Mouse (Mus musculus) cerebellum, adult 9-10 months (tissue): Measurements from ENCODE around the gene Cpa1.

Source experiments
- DNase-seq: peaks from one replicate; pipeline ENCODE4 v3.0.0; 2022

Gene Cpa1

DNA sequence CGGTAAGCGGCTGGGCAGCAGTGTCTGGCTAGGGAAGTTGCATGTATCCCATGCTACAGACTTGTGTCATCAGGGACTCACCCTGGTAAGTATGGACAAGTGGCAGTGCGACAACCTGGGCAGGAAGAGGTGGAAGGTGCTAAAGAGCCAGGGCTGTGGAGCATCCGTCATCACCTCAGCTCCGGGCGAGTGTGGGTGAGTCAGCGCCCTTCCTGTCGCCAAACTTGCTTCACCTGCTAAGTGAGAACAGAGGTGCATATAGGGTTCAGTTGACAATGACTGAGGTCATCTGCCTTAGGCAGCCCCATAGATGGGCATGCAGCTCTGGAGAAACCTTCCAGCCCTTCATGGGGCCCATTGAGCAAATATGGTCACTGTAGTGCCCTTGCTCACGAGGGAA, 14.3 kb upstream of the Cpa1 start:
- no peak for DNase-seq

GRCm38 (mm10) chr6:30628152-30628551, 10.9 kb upstream of the Cpa1 start:
- peak; percentile 20 for DNase-seq

- no peak for DNase-seq
Measured at GRCm38 (mm10) chr6:30629989-30630388, 9.0 kb upstream of the Cpa1 start.

DNA sequence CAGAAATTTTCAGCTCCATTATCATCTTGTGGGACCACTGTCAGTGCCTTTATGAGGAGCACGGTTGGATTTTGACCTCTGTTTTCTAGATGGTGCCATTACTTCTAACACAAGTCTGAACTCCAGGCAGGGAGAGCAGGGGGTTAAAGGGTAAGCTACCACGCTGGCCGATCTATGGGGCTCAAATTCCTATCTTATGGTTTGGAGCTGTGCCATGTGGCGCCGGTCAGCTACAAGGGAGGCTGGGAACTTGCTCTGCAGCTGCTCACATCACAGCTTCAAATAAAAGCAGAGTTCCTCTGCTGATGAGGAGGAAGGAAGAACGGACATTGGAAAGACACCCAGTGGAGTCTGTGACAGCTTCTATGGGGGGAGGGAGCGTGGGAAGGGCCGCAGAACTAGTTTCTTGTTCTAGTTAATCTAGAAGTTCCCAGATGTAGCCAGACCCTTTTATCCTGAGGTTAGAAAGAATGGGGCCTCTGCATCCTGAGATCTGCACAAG, 3.6 kb upstream of the Cpa1 start:
- DNase-seq, result no peak

DNA sequence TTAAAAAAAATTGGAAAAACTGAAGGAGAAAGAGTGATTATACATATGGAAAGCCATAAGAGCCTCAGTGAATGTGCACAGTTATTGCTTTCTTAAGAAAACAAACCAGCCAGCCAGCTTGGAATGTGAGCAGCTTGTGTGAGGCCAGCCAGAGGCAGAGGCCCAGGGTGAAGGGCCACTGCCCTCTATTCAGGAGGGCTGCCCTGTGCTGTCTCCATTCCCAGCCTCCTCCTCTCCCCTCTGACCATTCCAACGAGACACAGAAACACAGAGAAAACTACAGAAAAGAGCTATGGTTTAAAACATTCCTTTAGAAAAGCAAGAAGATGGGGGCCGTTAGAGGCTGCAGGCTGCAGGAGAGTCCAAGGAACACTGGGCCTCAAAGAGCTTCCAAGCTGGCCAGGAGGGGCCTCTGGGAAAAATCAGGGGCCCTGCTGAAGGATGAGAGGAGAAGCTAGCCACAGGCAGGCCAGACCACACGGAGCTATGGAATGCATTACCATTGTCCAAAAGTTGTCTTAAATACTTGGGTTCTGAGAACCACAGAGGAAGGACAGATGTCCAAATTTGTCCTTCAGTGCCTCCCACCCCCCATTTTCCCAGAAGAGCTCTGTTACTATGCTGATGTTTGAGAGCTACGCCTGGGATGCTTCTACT, 2.7 kb upstream of the Cpa1 start:
- DNase-seq, result no peak

DNA sequence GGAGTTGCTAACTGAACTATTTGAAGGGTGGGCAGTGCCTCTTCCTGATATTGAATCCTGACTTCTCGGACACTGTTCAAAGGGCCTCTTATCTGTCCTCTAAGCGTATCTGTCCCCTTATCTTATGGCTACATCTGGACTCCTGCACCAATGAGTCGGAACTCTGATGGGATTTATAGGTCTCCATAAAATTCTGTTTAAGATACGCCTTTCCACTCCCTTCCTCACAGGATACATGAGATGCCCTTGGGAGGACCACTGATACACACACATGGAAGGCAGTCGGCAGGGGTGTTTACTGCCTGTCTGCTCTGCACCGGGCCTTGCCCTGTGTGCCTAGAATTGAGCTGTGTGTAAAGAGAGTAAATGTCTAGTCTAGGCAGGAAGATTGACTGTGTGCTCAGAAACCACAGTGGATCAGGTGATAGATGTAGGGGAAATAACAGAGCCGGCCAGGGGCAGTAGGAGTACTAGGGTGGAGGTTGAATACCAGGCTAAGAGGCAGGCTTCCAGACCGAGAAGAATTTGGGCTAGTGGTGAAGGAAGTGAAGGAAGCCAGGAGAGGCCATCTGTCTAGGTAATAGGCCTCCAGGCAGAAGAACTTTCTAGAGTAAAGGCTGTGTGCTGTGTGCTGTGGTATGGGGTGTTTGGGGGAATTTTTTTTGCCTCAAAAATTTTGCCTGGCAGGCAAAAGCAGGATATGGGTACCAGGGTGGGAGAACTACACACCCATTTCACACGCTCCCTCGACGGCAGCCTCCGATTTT, 4.9 kb downstream of the Cpa1 start:
- no peak for DNase-seq

DNA sequence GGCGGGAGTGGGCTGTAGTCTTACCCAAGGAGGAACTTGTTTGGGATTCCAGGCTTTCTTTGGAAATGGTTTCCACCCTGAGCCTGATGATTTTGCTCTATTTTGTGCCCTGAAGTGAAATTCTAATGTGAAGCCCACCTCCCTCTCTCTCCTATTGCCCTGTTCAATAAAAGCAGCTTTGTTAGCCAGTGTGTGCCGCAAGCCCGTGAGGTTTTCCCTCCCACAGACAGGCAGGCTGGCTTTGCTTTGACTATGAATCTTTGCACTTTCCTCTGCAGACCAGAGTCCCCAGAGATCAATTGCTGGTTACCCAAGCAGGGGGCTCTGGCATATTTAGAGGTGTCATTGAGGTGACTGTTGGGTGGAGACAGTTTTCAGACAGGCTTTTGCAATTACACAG, 5.4 kb downstream of the Cpa1 start:
- DNase-seq, result no peak

DNA sequence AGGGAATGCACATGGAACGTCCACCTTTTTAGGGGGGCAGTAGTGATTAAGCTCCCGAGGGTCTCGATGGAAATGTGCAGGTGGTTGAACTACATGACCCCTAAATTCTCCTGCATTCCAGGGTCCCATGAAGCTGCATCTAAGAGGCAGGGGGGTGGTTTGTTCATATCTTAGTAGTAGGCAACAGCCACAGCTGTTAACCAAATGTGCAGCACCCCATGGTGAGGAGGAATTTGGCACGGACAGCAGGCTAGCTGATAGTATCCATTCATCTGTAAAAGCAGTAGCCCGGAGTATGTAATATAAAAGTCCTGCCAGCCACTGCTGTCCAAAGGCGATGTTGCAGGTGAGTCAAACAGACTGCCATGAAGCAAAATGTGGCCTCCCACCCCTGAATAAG, 6.4 kb downstream of the Cpa1 start:
- DNase-seq, result no peak

GRCm38 (mm10) chr6:30649651-30650296, 10.8 kb downstream of the Cpa1 start:
- peak; percentile 4 for DNase-seq

- no peak for DNase-seq
Measured at GRCm38 (mm10) chr6:30652425-30653188, 13.6 kb downstream of the Cpa1 start.

DNA sequence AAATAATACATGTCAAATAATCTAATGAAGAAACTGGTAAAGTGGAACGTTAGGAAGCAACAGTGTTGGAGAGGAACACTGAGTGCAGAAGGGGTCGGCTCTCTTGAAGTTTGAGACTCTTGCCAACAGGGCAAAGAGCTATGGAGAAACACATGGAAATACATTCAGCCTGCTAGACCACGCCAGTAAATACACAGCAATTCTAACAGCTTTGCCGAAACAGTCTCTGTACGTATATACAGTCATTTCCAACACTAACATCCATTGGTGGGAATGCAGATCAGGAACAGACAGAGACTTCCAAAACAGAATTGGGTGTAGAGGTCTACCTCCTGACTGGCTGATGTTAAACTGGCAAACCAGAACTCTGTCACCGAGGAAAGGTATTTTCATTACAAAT, 14.5 kb downstream of the Cpa1 start:
- no peak for DNase-seq

- no peak for DNase-seq
Measured at GRCm38 (mm10) chr6:30654402-30654859, 15.4 kb downstream of the Cpa1 start.

- DNase-seq, result no peak
Measured at GRCm38 (mm10) chr6:30654932-30655331, 15.9 kb downstream of the Cpa1 start.

GRCm38 (mm10) chr6:30657279-30657678, 18.3 kb downstream of the Cpa1 start:
- DNase-seq, result no peak

- no peak for DNase-seq
Measured at GRCm38 (mm10) chr6:30658619-30659018, 19.6 kb downstream of the Cpa1 start.

GRCm38 (mm10) chr6:30664776-30665175, 25.8 kb downstream of the Cpa1 start:
- DNase-seq, result no peak

DNA sequence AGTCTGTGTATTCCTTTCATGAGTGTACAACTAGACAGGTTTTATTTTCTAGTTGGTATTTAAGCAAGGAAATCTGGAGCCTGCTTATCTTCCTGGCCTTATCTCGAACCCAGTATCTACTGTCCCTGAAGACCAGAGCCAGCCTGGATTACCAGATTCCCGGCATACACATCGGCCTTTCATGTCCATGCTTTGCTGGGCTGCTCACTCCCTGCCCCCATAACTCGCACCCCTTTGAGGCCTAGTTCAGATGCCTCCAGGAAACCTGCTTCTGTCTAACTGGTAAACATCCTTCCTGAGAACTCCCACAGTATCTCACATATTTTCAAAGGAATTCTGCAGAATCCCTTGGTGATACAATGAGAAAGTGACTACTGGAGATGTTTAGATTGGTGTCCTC, 26.3 kb downstream of the Cpa1 start:
- no peak for DNase-seq

DNA sequence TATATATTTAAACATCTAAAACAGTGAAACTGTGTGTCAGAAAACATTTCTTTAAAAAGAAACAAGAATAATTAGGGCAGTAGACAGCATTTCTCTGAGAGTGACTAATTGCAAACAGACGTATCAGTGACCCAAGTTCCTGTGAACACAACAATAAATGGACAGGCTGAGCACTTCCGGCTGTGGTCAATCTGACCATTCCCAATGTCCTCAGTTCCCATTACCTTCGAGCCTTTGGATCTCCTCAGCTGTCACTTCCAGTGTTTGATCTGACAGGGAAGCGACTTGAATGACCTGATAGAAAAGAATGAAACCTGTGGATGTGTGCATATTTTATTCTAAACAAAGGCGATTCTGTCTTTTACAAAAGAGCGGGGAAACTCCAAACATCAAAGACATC, 27.0 kb downstream of the Cpa1 start:
- no peak for DNase-seq

- no peak for DNase-seq
Measured at GRCm38 (mm10) chr6:30667585-30667984, 28.6 kb downstream of the Cpa1 start.

DNA sequence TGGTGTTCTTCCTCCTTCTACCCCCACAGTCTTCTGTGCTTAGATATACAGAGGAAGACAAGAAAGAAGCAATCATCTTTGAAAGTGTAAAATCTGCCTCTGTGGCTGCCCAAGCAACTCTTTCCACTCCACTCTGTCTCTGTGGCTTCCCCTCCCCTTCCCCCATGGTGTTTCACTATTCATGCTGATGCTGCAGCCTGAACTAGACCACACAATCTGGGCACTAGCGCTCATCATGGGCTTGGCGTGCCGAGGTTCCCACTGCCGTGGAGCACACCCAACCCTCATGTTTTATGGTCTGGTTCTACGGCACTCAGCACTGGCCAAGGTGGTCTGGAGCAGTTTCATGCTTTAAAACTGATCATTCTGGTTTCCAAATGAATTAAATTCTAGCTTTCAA, 32.7 kb downstream of the Cpa1 start:
- no peak for DNase-seq

DNA sequence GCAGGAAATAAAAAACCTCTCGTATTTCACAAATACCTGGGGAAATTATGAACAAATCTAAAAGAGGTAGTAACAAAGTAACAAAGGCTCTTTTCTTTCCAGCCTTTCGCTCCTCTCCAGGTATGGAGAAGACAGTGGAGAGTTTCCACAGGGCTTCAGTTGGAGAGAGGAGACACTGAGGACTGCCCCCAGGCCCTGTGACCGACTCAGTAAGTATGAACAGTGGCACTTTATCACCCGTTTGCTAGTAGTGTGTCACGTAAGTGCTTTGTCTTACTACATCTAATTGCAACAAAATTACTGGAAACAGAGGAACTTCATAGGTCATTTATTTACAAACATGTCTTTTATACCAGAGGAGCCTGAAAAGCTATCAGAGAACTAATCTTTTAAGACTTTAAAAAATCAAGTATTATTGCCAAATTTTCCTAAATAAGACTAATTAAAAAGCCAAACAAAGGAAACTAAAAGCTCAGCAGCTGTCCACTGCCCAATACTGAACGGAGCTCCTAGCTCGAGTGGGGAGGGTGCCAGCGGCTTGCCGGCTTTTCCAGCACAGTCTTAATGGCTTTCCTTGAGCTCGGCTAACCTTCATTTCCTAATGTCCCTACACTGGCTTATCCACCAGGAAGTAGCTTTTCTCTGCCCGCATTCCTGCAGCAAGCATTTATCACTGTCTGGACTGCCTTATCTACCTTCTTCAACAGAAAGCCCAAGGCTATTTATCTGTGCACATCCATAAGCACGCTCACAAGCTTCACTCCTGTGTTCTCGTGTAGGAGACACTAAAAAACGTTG, 34.9 kb downstream of the Cpa1 start:
- DNase-seq, result no peak

GRCm38 (mm10) chr6:30674714-30675280, 35.8 kb downstream of the Cpa1 start:
- no peak for DNase-seq
